Mouse (Mus musculus): ENCODE data around the gene Lcn10. TPM values are rescaled to one million over a fixed set of nuclear protein-coding genes. Genes with fewer than 3 reads are reported as not detected.
A peak's percentile ranks its signal among the peaks of the same experiment; 100 is the strongest.

The Lcn10 gene
- total and polyA plus RNA-seq, 3 experiments = not detected

- no peak for TF ChIP-seq GATA2 (IDR thresholded peaks at IDR 0.05; ENCODE audit: borderline replicate concordance, low read depth, low read length)
- no peak for TF ChIP-seq CTCF (IDR thresholded peaks at IDR 0.05; ENCODE audit: low read depth, low read length)
- no peak for TF ChIP-seq GATA1 (IDR thresholded peaks at IDR 0.05; ENCODE audit: borderline replicate concordance, low read length)
- no peak for TF ChIP-seq TAL1 (conservative IDR thresholded peaks at IDR 0.05; ENCODE audit: low read depth, low read length)
- no peak for TF ChIP-seq POLR2AphosphoS5 (IDR thresholded peaks at IDR 0.05; ENCODE audit: insufficient replicate concordance, low read depth, low read length)
- DNase-seq (ENCODE audit: low spot score) (no peak), ATAC-seq (ENCODE audit: extremely low read depth, insufficient number of reproducible peaks, low FRiP score, poor library complexity, severe bottlenecking) (no peak)
- Histone ChIP-seq H3K4me3 (ENCODE audit: low read depth, low read length) (no peak overlapping the region), H3K36me3 (replicated peaks) (no peaks in the 10 kb centered on the region), H3K27me3 (ENCODE audit: insufficient read depth, low read length) (0 out of 2 replicates have a peak, but pooled peaks cover 2% of the 10 kb centered on the region), H3K4me1 (ENCODE audit: insufficient read depth, low read depth, low read length) (no peaks in the 10 kb centered on the region), H3K9me3 (replicated peaks) (no peaks in the 10 kb centered on the region)
These were observed 18.4 kb upstream of the Lcn10 start for GRCm38 (mm10) chr2:25664125-25664524.

- ATAC-seq (ENCODE audit: extremely low read depth, insufficient number of reproducible peaks, low FRiP score, poor library complexity, severe bottlenecking) (no peak), DNase-seq (ENCODE audit: low spot score) (no peak)
- TF ChIP-seq GATA1 (IDR thresholded peaks at IDR 0.05; ENCODE audit: borderline replicate concordance, low read length) (no peak), GATA2 (IDR thresholded peaks at IDR 0.05; ENCODE audit: borderline replicate concordance, low read depth, low read length) (no peak), CTCF (IDR thresholded peaks at IDR 0.05; ENCODE audit: low read depth, low read length) (no peak), POLR2AphosphoS5 (IDR thresholded peaks at IDR 0.05; ENCODE audit: insufficient replicate concordance, low read depth, low read length) (no peak), TAL1 (conservative IDR thresholded peaks at IDR 0.05; ENCODE audit: low read depth, low read length) (no peak)
- H3K27me3 ChIP-seq (ENCODE audit: insufficient read depth, low read length) = 0 out of 2 replicates have a peak, but pooled peaks cover 5% of the 10 kb centered on the region
- no peaks in the 10 kb centered on the region for H3K36me3 ChIP-seq (replicated peaks)
- no peaks in the 10 kb centered on the region for H3K9me3 ChIP-seq (replicated peaks)
- no peak overlapping the region for H3K4me3 ChIP-seq (ENCODE audit: low read depth, low read length)
- no peaks in the 10 kb centered on the region for H3K4me1 ChIP-seq (ENCODE audit: insufficient read depth, low read depth, low read length)
These were observed 16.0 kb upstream of the Lcn10 start for GRCm38 (mm10) chr2:25666516-25666915.

- ATAC-seq (ENCODE audit: extremely low read depth, insufficient number of reproducible peaks, low FRiP score, poor library complexity, severe bottlenecking) = no peak
These were observed 6.0 kb upstream of the Lcn10 start, which contains the start of gene Lcn6 for GRCm38 (mm10) chr2:25676486-25676885. Gene Lcn6 (plus strand): TSS chr2:25676786.

DNA sequence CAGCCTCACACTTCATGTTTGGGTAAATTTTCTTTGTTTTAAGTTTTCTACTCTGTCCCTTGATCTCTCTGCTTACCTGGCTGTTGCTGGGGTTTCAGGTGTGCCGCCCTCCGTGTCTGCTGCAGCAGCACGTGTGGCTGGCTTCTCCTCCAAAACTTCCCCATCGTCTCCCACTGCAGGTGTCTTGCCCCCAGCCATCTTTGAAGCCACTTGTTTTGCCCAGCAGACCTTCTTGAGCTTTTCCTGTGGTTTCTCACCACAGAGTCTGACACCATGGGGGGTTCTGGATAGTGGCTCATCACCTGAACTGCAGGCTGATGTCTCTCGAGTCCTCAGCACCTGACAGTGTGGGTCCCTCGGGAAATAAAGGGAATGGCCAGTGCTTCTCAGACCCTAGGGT is 3.0 kb upstream of the Lcn10 start:
- DNase-seq (ENCODE audit: low spot score) = no peak
- Histone ChIP-seq H3K27me3 (ENCODE audit: insufficient read depth, low read length) (peaks cover 2% of the 10 kb centered on the region; the same call in 1 of the 2 replicates), H3K9me3 (replicated peaks) (no peaks in the 10 kb centered on the region), H3K4me1 (ENCODE audit: insufficient read depth, low read depth, low read length) (no peaks in the 10 kb centered on the region), H3K36me3 (replicated peaks) (no peaks in the 10 kb centered on the region), H3K4me3 (ENCODE audit: low read depth, low read length) (no peak overlapping the region)
- TF ChIP-seq CTCF (IDR thresholded peaks at IDR 0.05; ENCODE audit: low read depth, low read length) (no peak), GATA2 (IDR thresholded peaks at IDR 0.05; ENCODE audit: borderline replicate concordance, low read depth, low read length) (no peak), TAL1 (conservative IDR thresholded peaks at IDR 0.05; ENCODE audit: low read depth, low read length) (no peak), POLR2AphosphoS5 (IDR thresholded peaks at IDR 0.05; ENCODE audit: insufficient replicate concordance, low read depth, low read length) (no peak), GATA1 (IDR thresholded peaks at IDR 0.05; ENCODE audit: borderline replicate concordance, low read length) (no peak)
- no peak for ATAC-seq (ENCODE audit: extremely low read depth, insufficient number of reproducible peaks, low FRiP score, poor library complexity, severe bottlenecking)

More at GRCm38 (mm10) chr2:25676486-25676885, 6.0 kb upstream of the Lcn10 start, which contains the start of gene Lcn6:
- Histone ChIP-seq H3K4me1 (ENCODE audit: insufficient read depth, low read depth, low read length) (no peaks in the 10 kb centered on the region), H3K27me3 (ENCODE audit: insufficient read depth, low read length) (peaks cover 2% of the 10 kb centered on the region; the same call in 1 of the 2 replicates), H3K36me3 (replicated peaks) (no peaks in the 10 kb centered on the region), H3K9me3 (replicated peaks) (no peaks in the 10 kb centered on the region), H3K4me3 (ENCODE audit: low read depth, low read length) (no peak within 1 kb of the TSS)
- TF ChIP-seq GATA1 (IDR thresholded peaks at IDR 0.05; ENCODE audit: borderline replicate concordance, low read length) (no peak), TAL1 (conservative IDR thresholded peaks at IDR 0.05; ENCODE audit: low read depth, low read length) (no peak), CTCF (IDR thresholded peaks at IDR 0.05; ENCODE audit: low read depth, low read length) (no peak), POLR2AphosphoS5 (IDR thresholded peaks at IDR 0.05; ENCODE audit: insufficient replicate concordance, low read depth, low read length) (no peak), GATA2 (IDR thresholded peaks at IDR 0.05; ENCODE audit: borderline replicate concordance, low read depth, low read length) (no peak)
- no peak for DNase-seq (ENCODE audit: low spot score)

DNA sequence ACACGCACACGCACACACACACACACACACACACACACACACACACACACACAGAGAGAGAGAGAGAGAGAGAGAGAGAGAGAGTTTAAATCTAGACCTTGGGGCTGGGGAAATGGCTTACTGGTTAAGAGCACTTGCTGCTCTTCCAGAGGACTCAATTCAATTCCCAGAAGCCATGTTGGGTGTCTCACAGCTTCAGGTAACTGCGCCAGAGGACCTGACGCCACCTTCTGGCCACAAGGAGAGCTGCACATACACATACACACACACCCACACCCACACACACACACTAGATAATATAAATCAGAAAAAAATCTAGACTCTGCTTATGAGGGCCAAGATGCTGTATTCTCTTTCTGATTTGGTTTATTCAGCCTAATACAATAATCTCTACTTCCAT is 4.4 kb downstream of the Lcn10 start:
- TF ChIP-seq POLR2AphosphoS5 (IDR thresholded peaks at IDR 0.05; ENCODE audit: insufficient replicate concordance, low read depth, low read length) (no peak), CTCF (IDR thresholded peaks at IDR 0.05; ENCODE audit: low read depth, low read length) (no peak), GATA2 (IDR thresholded peaks at IDR 0.05; ENCODE audit: borderline replicate concordance, low read depth, low read length) (no peak), GATA1 (IDR thresholded peaks at IDR 0.05; ENCODE audit: borderline replicate concordance, low read length) (no peak), TAL1 (conservative IDR thresholded peaks at IDR 0.05; ENCODE audit: low read depth, low read length) (no peak)
- Histone ChIP-seq H3K4me3 (ENCODE audit: low read depth, low read length) (no peak overlapping the region), H3K9me3 (replicated peaks) (no peaks in the 10 kb centered on the region), H3K27me3 (ENCODE audit: insufficient read depth, low read length) (no peaks in the 10 kb centered on the region; the same call in 1 of the 2 replicates), H3K4me1 (ENCODE audit: insufficient read depth, low read depth, low read length) (no peaks in the 10 kb centered on the region), H3K36me3 (replicated peaks) (no peaks in the 10 kb centered on the region)
- DNase-seq (ENCODE audit: low spot score) (no peak), ATAC-seq (ENCODE audit: extremely low read depth, insufficient number of reproducible peaks, low FRiP score, poor library complexity, severe bottlenecking) (no peak)

DNA sequence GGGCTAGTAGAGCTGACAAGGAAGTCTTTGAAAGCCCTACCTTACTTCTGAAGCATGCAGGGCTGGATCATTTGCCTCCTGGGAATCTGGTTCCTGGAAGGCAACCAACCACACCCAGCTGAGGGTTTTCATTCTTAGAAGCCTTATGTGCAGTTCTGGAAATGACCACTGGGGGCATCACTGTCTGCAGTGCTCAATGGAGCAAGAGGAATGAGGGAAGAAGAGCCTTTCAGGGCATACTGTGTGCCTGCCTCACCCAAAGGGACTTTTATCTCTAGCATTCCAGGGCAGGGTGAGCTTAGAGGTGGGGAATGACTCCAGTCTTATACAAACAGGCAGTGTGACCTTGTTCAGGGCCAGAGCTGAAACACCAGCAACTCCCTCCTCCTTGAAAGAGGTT is 12.1 kb downstream of the Lcn10 start:
- no peaks in the 10 kb centered on the region for H3K4me1 ChIP-seq (ENCODE audit: insufficient read depth, low read depth, low read length)
- H3K4me3 ChIP-seq (ENCODE audit: low read depth, low read length) = no peak overlapping the region
- ATAC-seq (ENCODE audit: extremely low read depth, insufficient number of reproducible peaks, low FRiP score, poor library complexity, severe bottlenecking) = no peak
- H3K9me3 ChIP-seq (replicated peaks) = no peaks in the 10 kb centered on the region
- peak; percentile 20 for DNase-seq (ENCODE audit: low spot score)
- TF ChIP-seq TAL1 (conservative IDR thresholded peaks at IDR 0.05; ENCODE audit: low read depth, low read length) (no peak), CTCF (IDR thresholded peaks at IDR 0.05; ENCODE audit: low read depth, low read length) (peak; percentile 85)
- no peaks in the 10 kb centered on the region for H3K36me3 ChIP-seq (replicated peaks)
- H3K27me3 ChIP-seq (ENCODE audit: insufficient read depth, low read length) = peaks cover 8% of the 10 kb centered on the region; the same call in 1 of the 2 replicates

Measured in G1E (cell line).